Mouse (Mus musculus) induced T-regulatory cell, adult 2 months (primary cell): Measurements from ENCODE around the gene Vmn1r19.
"Not testable (repeated sequence)": the region's sequence is repeated elsewhere in the genome, so short reads cannot be mapped to it uniquely, and the experiment has no call there.

ENCODE experiments used
- DNase-seq: peaks from one replicate; pipeline ENCODE4 v3.0.0-alpha.2; 2012; ENCODE audit warnings: low read depth

Vmn1r19 gene

GRCm38 (mm10) chr6:57403480-57403879 is at the start of gene Vmn1r19:
Vmn1r19 (plus strand) TSS chr6:57403780.
- DNase-seq: not testable (repeated sequence)

- no peak for DNase-seq
Observed at GRCm38 (mm10) chr6:57356864-57357263, 46.7 kb upstream of the Vmn1r19 start.

GRCm38 (mm10) chr6:57363627-57364026 is 40.0 kb upstream of the Vmn1r19 start, which contains the start of gene Vmn1r17:
Vmn1r17 (minus strand) TSS chr6:57363727.
- DNase-seq: no peak

- DNase-seq: not testable (repeated sequence)
Observed at GRCm38 (mm10) chr6:57365866-57366265, 37.7 kb upstream of the Vmn1r19 start.

GRCm38 (mm10) chr6:57367496-57367895 is 36.1 kb upstream of the Vmn1r19 start:
- DNase-seq: no peak

GRCm38 (mm10) chr6:57395683-57396082 is 7.9 kb upstream of the Vmn1r19 start, which contains the start of gene Vmn1r18:
Vmn1r18 (minus strand) TSS chr6:57395783.
- no peak for DNase-seq

- no peak for DNase-seq
Observed at GRCm38 (mm10) chr6:57428630-57429029, 25.1 kb downstream of the Vmn1r19 start, which contains the start of gene Vmn1r20. Vmn1r20 (plus strand) TSS chr6:57428930.

GRCm38 (mm10) chr6:57431196-57431595 is 27.6 kb downstream of the Vmn1r19 start:
- peak; percentile 30 for DNase-seq
